Mouse (Mus musculus) MEL-GATA-1-ER (cell line): ENCODE measurements at regions not wholly inside any gene's neighbourhood (a gene's known extent, or its start where the extent isn't known, plus 50 kb on each side); places are given as distances from the start of the nearest gene placed in this dataset.
"Not testable (repeated sequence)": the region's sequence is repeated elsewhere in the genome, so short reads cannot be mapped to it uniquely, and the experiment has no call there.

Source experiments
- DNase-seq: peaks from one replicate; pipeline ENCODE4 v3.0.0-alpha.2; 2012; ENCODE audit warnings: low read depth; ENCODE audit errors: extremely low read depth

GRCm38 (mm10) chr7:64032921-64033354 lies 94.2 kb upstream of the Klf13 start:
- no peak for DNase-seq

DNA sequence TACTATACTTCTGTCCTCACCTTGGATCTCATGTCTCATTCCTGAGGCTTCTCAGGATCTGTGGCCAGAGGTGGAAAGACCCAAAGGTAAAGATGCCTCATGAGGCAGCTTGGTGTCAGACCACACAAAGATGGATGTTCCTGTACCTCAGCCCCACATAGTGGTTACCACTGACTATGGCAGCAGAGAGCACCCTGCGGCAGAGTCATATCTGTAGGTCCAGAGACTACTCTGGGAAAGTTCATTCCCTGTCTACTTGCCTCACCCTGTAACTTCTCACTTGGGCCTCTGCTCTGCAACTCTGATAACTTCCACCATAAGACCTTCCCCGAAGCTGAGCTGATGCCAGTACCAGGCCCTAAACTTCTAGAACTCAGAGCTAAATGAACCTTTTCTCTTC lies 91.9 kb upstream of the Klf13 start:
- DNase-seq, result no peak

- no peak for DNase-seq
Observed at GRCm38 (mm10) chr7:64027100-64027499, 88.4 kb upstream of the Klf13 start.

DNA sequence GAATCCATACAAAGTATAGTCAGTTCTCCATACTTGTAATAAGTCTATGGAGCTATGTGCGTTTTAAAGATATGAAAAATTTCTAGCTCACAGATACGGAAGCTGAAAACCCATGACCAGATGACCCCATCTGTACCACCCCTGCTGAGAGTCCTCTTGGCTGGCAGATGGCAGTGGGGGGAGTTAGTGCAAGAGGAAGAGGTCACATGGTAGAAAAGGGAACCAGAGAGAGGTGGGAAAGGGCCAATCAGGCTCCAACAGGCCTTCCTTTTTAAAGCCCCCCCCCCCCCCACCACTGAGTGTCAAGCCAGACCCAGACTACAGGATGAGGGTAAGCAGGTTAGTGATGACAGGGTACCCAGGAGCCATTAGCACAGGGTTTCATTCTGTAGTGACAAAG lies 86.4 kb upstream of the Klf13 start:
- DNase-seq, result no peak

DNA sequence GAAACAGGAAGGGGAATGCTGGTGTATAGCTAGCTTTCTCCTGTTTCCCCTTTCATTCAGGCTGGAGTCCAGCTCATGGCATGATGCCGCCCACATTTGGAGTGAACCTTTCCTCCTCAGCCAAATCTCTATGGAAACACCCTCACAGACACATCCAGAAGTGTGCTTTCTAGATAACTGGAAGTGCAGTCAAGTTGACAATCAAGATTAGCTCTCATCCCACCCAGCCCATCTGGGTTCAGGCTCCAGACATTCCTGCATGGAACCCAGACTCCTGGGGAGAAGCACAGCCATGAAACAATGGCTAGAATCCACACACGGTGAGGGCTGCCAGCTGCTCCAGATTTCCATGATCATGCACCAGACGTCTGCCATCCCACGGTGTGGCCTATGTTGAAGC lies 85.5 kb upstream of the Klf13 start:
- DNase-seq, result no peak

- no peak for DNase-seq
Observed at GRCm38 (mm10) chr7:64022711-64023468, 84.2 kb upstream of the Klf13 start.

- no peak for DNase-seq
Observed at GRCm38 (mm10) chr7:64021241-64022108, 82.8 kb upstream of the Klf13 start.

- no peak for DNase-seq
Observed at GRCm38 (mm10) chr7:64018107-64018506, 79.4 kb upstream of the Klf13 start.

- no peak for DNase-seq
Observed at GRCm38 (mm10) chr7:64016874-64017273, 78.2 kb upstream of the Klf13 start.

GRCm38 (mm10) chr7:64015136-64015535 lies 76.4 kb upstream of the Klf13 start:
- not testable (repeated sequence) for DNase-seq

GRCm38 (mm10) chr7:64014227-64014626 lies 75.5 kb upstream of the Klf13 start:
- DNase-seq, result peak; percentile 80

- DNase-seq, result no peak
Observed at GRCm38 (mm10) chr7:64013023-64013547, 74.4 kb upstream of the Klf13 start.

GRCm38 (mm10) chr7:64012268-64012601 lies 73.5 kb upstream of the Klf13 start:
- DNase-seq, result peak; percentile 61

GRCm38 (mm10) chr7:64011563-64012267 lies 73.0 kb upstream of the Klf13 start:
- peak; percentile 97 for DNase-seq

GRCm38 (mm10) chr7:64010640-64011039 lies 71.9 kb upstream of the Klf13 start:
- DNase-seq, result no peak

DNA sequence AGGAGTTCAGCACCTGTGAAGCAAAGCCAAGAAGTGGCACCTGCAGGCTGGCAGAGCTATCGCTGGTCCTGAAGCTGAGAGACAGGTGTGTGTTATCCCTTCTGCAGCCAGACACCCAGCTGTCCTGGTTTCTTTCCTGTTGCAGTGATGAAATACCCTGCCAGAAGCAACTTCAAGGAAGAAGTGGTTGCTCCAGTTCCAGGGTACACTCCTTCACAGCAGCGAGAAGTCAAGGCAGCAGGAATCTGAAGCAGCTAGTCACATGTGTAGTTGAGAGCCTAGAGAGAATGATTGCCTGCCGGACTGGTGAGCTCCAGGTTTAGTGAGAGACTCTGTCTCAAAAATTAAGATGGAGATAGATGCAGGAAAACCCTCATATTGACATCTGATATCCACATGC lies 69.1 kb upstream of the Klf13 start:
- no peak for DNase-seq

- no peak for DNase-seq
Observed at GRCm38 (mm10) chr7:64006935-64007334, 68.2 kb upstream of the Klf13 start.

DNA sequence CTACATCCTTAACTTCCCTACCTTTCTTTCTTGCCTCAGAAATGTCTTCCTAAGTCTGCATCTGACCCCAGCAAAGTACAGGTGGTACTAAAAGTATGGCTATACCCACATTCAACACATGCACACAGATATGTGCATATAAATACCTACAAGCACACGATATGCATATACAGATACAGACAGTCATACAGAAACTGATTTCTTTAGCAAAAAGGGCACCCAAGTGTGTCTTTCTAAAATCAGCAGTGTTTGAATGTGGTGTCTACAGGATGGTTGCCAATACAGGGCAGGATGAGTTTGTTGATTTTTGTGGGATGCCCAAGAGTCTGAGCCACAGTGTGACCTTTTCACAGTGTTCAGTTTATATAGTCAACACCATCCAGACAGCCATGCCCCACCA lies 67.0 kb upstream of the Klf13 start:
- no peak for DNase-seq

DNA sequence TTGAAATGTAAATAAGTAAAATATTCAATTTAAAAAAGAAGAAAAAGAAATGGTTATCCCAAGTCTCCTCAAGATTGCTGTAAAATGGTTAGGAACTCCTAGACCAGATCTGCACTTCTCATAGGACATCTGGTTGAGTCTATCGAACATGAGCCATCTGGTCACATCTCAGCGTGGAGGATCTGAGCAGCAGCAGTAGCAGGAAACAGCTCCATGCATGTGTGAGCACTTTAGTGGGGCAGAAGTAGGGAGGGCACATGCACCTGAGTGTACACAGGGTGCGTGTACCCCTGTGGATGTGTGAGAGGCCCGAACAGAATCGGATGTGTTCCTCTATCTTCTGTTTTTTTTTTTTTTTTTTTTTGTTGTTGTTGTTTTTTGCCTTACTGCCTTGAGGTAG lies 65.2 kb upstream of the Klf13 start:
- no peak for DNase-seq

DNA sequence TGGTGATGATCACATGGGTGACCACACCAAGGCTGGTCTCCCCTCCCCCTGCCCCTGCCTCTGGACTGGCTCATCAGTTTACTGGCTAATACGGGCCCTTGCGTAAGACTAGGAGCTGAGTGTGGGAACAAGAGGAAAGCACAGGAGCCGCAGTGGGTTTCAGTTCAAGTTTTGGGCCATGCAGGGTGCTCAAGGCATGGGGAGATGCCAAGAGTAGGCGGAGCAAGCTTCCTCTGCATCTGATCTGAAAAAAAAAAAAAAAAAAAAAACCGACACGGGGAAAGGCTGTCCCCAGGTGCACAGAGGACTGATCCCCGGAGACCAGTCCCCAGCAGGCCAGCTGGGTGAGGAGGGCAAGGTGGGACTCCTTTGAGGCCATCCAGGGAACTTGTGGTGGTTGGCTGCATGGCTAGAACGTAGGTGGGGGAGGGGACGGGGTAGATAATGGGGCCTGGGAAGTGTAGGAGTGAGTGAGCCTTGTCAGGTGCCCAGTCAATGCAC lies 62.9 kb upstream of the Klf13 start:
- no peak for DNase-seq
